Mouse (Mus musculus) intestine, postnatal 0 days (tissue): ENCODE data around the gene Clk2. TPM values are rescaled to one million over a fixed set of nuclear protein-coding genes. Genes with fewer than 3 reads are reported as not detected.

Source experiments
- ATAC-seq: fragments of 200-750 bp; cut with Nextera tagmentation; 2 replicates; pipeline ENCODE4 v1.8.0; 2017; ENCODE audit warnings: mild to moderate bottlenecking, moderate TSS enrichment, moderate library complexity
- H3K27ac ChIP-seq: fragments of 300-500 bp; sonication (generic); 2 replicates; pipeline ENCODE4 v1.5.1; 2014; ENCODE audit warnings: mild to moderate bottlenecking, low read depth, low read length, moderate library complexity
- H3K27me3 ChIP-seq: fragments of 300-500 bp; sonication (generic); replicated peaks from 2 replicates; pipeline ENCODE4 v1.6.1; 2014; ENCODE audit warnings: low read length, mixed read lengths; ENCODE audit not compliant: control insufficient read depth, insufficient read depth
- H3K36me3 ChIP-seq: fragments of 300-500 bp; sonication (generic); 2 replicates; pipeline ENCODE4 v1.6.1; 2014; ENCODE audit warnings: mild to moderate bottlenecking, moderate library complexity; ENCODE audit not compliant: control insufficient read depth, insufficient read depth
- H3K4me1 ChIP-seq: fragments of 300-500 bp; sonication (generic); replicated peaks from 2 replicates; pipeline ENCODE4 v1.6.1; 2014; ENCODE audit warnings: antibody characterized with exemption, low read length, mixed read lengths; ENCODE audit not compliant: control insufficient read depth, insufficient read depth
- H3K4me2 ChIP-seq: fragments of 300-500 bp; sonication (generic); replicated peaks from 2 replicates; pipeline ENCODE4 v1.6.1; 2014; ENCODE audit warnings: low read depth, mild to moderate bottlenecking, moderate library complexity
- H3K4me3 ChIP-seq: fragments of 300-500 bp; sonication (generic); 2 replicates; pipeline ENCODE4 v1.5.1; 2014; ENCODE audit warnings: low read depth, low read length
- H3K9ac ChIP-seq: fragments of 300-500 bp; sonication (generic); 2 replicates; pipeline ENCODE4 v1.6.1; 2014; ENCODE audit warnings: mild to moderate bottlenecking, low read depth, low read length
- H3K9me3 ChIP-seq: fragments of 300-500 bp; sonication (generic); 2 replicates; pipeline ENCODE4 v1.6.1; 2016; ENCODE audit warnings: mixed run types; ENCODE audit not compliant: control insufficient read depth
- CTCF ChIP-seq: sonication (generic); IDR thresholded peaks from 2 replicates; pipeline ENCODE4 v1.5.1; 2016; ENCODE audit warnings: low read depth, mild to moderate bottlenecking, control low read depth, antibody characterized with exemption, moderate library complexity
- WGBS: fragments of 180-500 bp; shearing (Covaris S2); extraction: QIAGEN DNeasy Blood & Tissue Kit; methylation state at CpG from one replicate; pipeline ENCODE4 v1.1.7; 2014; 5-methylcytosine and 5-hydroxymethylcytosine counted together
- polyA plus RNA-seq: library from polyadenylated mRNA; unstranded; fragments of >200 nt; fragmentation: Nextera tagmentation; extraction: Ambion mirVana; gene quantifications from 2 replicates; pipeline ENCODE4 v1.2.1, GENCODE M21; 2015

Clk2 gene
- 8.5 and 8.6 TPM in 2 replicates for polyA plus RNA-seq

- under 1% methylated on average over 69 of the region's 79 CpGs for WGBS
- Histone ChIP-seq H3K36me3 (peaks cover 26% of the 10 kb centered on the region), H3K9me3 (no peaks in the 10 kb centered on the region), H3K27ac (peak within 1 kb of the TSS; percentile 92), H3K27me3 (no peaks in the 10 kb centered on the region), H3K4me3 (peak within 1 kb of the TSS; percentile 72), H3K9ac (peak within 1 kb of the TSS; percentile 75), H3K4me1 (no peaks in the 10 kb centered on the region; the same call in 1 of the 2 replicates), H3K4me2 (peak within 1 kb of the TSS; percentile 59)
- peak; percentile 96 for ATAC-seq
- TF ChIP-seq CTCF, result no peak
Measured at GRCm38 (mm10) chr3:89164506-89165267, at the start of gene Clk2. Clk2 (plus strand) TSS chr3:89164795.

- TF ChIP-seq CTCF, result peak; percentile 73
- ATAC-seq, result peak; percentile 43; the same call in 1 of the 2 replicates
- no peak overlapping the region for H3K4me3 ChIP-seq
- H3K4me2 ChIP-seq, result no peak overlapping the region
- no peaks in the 10 kb centered on the region for H3K9me3 ChIP-seq
- WGBS, result 4% methylated on average over 2 of the region's 2 CpGs
- H3K4me1 ChIP-seq, result no peaks in the 10 kb centered on the region
- H3K9ac ChIP-seq, result no peak overlapping the region
- H3K27ac ChIP-seq, result no peak overlapping the region
- H3K27me3 ChIP-seq, result no peaks in the 10 kb centered on the region
- no peaks in the 10 kb centered on the region for H3K36me3 ChIP-seq
Measured at GRCm38 (mm10) chr3:89115522-89115921, 49.1 kb upstream of the Clk2 start.

GRCm38 (mm10) chr3:89123313-89123712 lies 41.3 kb upstream of the Clk2 start:
- H3K4me1 ChIP-seq, result no peaks in the 10 kb centered on the region
- H3K4me3 ChIP-seq, result no peak overlapping the region
- no peak overlapping the region for H3K4me2 ChIP-seq
- WGBS, result 56% methylated on average over 2 of the region's 2 CpGs
- TF ChIP-seq CTCF, result no peak
- no peaks in the 10 kb centered on the region for H3K9me3 ChIP-seq
- H3K27ac ChIP-seq, result no peak overlapping the region
- ATAC-seq, result peak; percentile 41; the same call in 1 of the 2 replicates
- H3K36me3 ChIP-seq, result no peaks in the 10 kb centered on the region
- H3K27me3 ChIP-seq, result no peaks in the 10 kb centered on the region
- H3K9ac ChIP-seq, result no peak overlapping the region

GRCm38 (mm10) chr3:89124241-89124640 lies 40.4 kb upstream of the Clk2 start:
- Histone ChIP-seq H3K4me3 (no peak overlapping the region), H3K4me2 (no peak overlapping the region)
- WGBS, result 66% methylated on average over 3 of the region's 3 CpGs

GRCm38 (mm10) chr3:89125981-89126380 lies 38.6 kb upstream of the Clk2 start:
- H3K4me3 ChIP-seq, result no peak overlapping the region
- H3K4me1 ChIP-seq, result no peaks in the 10 kb centered on the region
- no peaks in the 10 kb centered on the region for H3K27me3 ChIP-seq
- no peak overlapping the region for H3K4me2 ChIP-seq
- H3K9me3 ChIP-seq, result no peaks in the 10 kb centered on the region
- 94% methylated on average over 3 of the region's 3 CpGs for WGBS
- no peak for ATAC-seq
- no peak overlapping the region for H3K9ac ChIP-seq
- H3K27ac ChIP-seq, result no peak overlapping the region
- H3K36me3 ChIP-seq, result no peaks in the 10 kb centered on the region
- TF ChIP-seq CTCF, result no peak

More at GRCm38 (mm10) chr3:89124241-89124640, 40.4 kb upstream of the Clk2 start:
- no peak for TF ChIP-seq CTCF
- Histone ChIP-seq H3K27ac (no peak overlapping the region), H3K4me1 (no peaks in the 10 kb centered on the region), H3K9ac (no peak overlapping the region), H3K9me3 (no peaks in the 10 kb centered on the region), H3K36me3 (no peaks in the 10 kb centered on the region), H3K27me3 (no peaks in the 10 kb centered on the region)
- no peak for ATAC-seq

- no peak for TF ChIP-seq CTCF
- 88% methylated on average over 3 of the region's 3 CpGs for WGBS
- Histone ChIP-seq H3K4me2 (no peak overlapping the region), H3K9me3 (no peaks in the 10 kb centered on the region), H3K4me1 (peaks cover 3% of the 10 kb centered on the region; the same call in 1 of the 2 replicates), H3K27ac (no peak overlapping the region), H3K9ac (no peak overlapping the region), H3K4me3 (no peak overlapping the region), H3K27me3 (no peaks in the 10 kb centered on the region), H3K36me3 (no peaks in the 10 kb centered on the region)
- no peak for ATAC-seq
Measured at GRCm38 (mm10) chr3:89129908-89130307, 34.7 kb upstream of the Clk2 start.
